Mouse (Mus musculus): ENCODE results near the gene Laptm5.

DNA sequence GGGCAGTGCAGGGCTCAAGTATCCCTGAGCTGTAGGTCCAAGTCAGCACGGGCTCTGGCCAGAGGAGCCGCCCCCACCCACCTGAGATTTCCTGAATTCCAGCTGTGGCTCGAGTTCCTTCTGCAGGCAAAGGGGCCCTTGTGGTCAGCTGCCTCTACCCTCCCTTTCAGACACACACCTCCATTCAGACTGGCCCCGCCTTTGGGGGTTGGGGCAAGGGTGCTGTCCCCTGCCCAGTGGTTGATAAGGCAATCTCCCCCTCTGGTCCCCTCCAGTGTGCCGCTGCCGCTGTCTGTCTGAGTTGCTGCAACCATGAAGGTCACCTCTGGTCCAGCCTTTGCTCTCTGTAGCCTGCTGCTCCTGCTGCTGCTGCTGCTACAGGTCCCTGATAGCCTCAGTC lies 31.2 kb downstream of the Laptm5 start, which contains the start of gene Matn1:
- TF ChIP-seq CTCF (IDR thresholded peaks at IDR 0.05; ENCODE audit: extremely low read depth, insufficient read depth, insufficient read length, insufficient replicate concordance): no peak
- TF ChIP-seq POLR2A (IDR thresholded peaks at IDR 0.05; ENCODE audit: low read depth, low read length): no peak
